Mouse (Mus musculus): Measurements from ENCODE around the gene Ddx6.
"Not testable (repeated sequence)": the region's sequence is repeated elsewhere in the genome, so short reads cannot be mapped to it uniquely, and the experiment has no call there.

The Ddx6 gene

DNA sequence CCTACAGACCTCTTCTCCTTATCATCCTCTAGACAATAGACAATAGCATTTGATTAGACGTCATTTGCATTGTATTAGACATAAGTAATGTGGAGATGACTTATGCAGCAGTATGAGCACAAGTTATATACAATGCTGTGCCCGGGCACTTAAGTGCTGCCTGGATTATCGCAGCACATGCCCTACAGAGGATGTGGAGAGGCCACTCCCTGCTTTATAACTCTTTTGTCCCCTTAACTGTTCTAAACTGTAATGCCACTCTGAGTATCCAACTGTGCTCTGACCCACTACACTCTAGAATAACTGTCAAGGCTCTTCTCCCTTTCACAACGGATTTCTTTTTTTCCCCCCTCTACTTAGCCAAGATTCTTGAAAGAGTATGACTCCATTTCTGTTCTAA, 10.8 kb upstream of the Ddx6 start:
- no peak for DNase-seq (ENCODE audit: low read depth, low spot score)

DNA sequence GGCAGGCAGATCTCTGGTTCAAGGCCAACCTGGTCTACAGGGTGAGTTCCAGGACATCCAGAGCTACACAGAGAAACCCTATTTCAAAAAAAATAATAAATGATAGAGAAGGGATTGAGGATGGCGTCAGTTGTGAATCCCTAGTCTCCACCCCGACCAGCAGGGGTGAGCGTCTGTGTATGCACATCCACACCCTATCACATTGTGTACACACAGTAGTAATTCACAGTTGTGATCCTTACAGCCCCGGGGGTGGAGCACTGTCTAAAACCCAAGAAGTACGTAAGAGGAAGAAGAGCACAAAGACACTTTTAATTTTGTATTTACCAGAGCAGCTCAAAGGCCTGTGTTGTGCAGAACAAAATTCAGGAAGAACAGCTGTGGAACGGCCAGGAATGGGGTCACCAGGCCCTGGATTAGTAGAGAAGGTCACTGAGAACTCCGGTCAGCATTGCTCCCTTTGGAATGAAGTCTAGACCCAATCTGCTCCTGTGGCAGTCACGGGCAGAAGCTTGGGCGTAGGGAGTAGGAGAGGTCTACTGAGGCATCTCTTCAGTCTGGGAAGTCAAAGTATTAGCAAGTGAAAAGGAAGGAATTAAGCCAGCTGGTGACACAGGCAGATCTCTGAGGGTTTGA, 9.7 kb upstream of the Ddx6 start:
- no peak for DNase-seq (ENCODE audit: low read depth, low spot score)

DNA sequence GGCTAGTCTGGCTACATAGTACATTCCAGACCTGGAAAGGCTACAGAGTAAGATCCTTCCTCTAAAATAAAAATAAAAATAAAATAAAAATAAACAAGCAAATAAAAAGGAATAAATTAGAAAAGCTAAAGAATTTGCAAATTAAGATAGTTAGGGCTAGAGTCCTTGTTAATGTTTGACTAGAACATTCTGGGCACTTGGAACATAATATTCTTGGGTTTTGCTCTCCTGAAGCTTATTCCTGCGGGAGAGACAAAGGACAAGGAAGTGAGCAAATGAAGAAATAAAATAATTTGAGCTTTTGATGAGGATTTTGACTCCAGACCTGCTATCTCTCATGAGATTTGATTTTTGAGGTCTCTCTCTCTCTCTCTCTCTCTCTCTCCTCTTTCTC, 9.2 kb upstream of the Ddx6 start:
- no peak for DNase-seq (ENCODE audit: low read depth, low spot score)

DNA sequence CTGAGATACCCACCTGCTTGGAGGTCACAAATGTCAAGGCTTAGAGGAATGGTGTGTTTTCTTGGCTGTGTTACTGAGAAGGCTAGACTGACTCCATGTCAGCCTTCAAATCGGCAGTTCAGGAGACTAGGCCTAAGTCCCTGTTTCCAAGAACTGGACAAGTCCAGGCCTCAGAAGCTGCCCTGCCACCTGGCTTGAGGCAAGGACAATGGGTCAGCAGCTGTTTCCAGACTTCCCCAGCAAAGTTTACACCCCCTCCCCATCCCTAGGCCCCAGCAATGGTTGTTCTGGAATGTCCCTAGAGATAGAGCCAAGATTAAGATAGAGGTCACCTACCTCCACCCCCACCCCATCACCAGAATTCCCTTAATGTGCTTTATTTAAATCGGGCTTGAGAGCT, 7.0 kb upstream of the Ddx6 start:
- DNase-seq (ENCODE audit: low read depth, low spot score) = no peak

DNA sequence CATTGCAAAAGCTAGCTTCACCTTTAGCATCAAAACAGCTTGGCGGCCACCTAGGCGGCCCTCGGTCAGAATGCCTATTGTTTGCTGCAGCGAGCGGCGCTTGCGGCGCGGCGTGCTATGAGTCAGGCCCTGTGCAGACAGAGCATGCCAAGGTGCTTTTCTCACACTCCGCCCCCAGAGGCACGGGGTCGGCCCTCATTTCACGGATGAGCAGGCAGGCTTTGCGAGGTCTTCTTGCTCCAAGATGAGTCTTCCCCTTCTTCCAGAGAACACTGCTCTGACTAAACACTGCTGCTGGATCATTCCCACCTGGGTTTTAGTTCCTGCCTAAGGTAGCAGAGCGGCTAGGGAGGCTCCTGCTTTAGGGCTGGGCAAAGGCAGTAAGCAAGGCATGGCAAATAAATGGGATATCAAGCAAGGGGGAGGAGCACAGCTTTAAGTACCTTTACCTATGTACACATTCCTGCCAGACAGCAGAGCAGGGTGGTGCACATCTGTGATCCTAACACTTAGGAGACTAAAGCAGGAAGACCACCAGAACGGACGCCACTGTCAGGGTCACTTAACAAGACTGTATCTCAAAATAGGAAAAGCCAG, 5.7 kb upstream of the Ddx6 start:
- no peak for DNase-seq (ENCODE audit: low read depth, low spot score)

DNA sequence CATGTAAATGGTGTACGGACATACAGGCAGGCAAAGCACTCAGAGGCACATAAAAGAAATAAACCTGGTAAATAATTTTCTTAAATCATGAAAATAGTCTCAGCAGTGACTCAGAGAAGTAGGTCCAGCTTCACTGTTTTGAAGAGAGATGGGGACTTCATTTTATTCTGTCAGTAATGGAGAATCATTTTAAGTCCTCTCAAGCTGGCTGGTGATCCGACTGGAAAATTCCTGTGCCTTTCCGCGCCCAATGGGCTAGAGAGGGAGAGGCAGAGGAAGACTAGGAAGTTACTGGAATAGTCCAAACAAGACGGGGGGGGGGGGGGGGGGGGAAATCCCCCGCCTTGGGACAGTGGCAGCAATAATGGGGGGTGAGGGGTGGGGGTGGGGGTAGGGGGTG, 5.1 kb upstream of the Ddx6 start:
- no peak for DNase-seq (ENCODE audit: low read depth, low spot score)

DNA sequence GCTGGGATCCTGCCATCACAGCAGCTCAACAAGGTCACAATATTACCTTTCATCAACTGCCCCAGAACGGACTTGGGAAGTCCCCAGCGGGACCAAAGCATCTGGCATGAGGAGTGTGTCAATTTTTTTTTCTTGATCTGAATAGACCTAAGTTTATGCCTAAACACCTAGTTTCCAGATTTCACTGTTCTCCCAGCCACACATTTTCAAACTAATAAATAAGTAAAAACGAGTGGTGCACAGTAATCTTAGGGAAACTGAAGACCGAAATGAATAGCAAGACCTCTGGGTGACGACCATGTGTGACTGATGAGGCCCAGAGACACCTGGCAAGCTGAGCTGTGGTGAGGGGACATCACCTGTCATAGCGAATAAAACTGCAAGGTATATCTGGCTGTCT, 3.9 kb upstream of the Ddx6 start:
- DNase-seq (ENCODE audit: low read depth, low spot score) = no peak

DNA sequence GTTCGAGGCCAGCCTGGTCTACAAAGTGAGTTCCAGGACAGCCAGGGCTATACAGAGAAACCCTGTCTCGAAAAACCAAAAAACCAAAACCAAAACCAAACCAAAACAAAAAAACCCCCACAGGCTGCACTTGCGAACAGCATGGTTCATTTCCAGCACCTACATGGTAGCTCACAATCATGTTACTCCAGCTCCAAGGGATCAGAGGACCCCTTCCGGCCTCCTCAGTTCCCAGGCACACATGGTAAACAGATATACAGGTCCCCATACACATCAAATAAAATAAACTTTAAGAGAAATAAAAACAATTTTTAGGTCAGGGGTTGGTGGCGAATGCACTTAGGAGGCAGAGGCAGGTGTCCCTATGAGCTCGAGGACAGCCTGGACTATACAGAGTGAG, 1.9 kb upstream of the Ddx6 start:
- DNase-seq (ENCODE audit: low read depth, low spot score) = no peak

DNA sequence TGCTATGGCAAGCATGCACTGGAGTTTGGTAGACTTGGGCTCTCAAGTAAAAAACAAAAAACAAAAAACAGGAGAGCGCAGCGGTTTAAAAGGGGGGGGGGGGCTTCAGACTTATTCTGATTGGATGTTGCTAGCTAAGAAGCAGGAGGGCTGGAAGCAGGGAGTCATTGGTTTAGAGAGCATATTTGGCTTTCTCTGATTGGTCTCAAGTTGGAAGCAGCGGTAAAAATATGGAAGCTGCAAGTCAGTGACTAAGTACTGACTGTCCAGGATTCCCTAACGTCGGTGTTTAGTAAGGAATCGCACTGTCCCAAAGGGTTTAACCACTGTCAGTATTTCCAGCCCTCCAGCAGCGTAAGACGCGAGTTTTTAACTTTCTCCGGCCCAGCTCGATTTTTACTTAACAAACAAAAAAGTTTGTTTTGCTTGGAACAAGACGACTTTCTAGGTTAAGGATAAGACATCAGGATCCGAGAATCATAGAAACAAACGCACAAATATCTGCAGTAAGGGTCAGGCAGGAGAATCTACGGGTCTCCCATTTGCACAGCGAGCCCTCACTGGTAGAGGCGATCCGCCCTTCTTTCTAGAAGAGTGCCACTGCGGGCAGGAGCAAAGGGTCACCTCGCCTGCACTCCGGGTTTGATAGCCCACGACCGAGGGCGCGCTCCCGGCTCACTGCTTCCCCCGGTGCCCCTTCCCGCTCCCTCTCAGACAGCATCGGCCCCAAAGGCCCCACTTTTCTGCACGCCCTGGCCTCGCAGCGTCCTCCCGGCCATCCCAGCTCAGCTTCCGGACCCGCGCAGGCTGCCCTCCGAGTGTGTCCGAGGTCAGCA, 1.0 kb upstream of the Ddx6 start:
- DNase-seq (ENCODE audit: low read depth, low spot score) = no peak

DNA sequence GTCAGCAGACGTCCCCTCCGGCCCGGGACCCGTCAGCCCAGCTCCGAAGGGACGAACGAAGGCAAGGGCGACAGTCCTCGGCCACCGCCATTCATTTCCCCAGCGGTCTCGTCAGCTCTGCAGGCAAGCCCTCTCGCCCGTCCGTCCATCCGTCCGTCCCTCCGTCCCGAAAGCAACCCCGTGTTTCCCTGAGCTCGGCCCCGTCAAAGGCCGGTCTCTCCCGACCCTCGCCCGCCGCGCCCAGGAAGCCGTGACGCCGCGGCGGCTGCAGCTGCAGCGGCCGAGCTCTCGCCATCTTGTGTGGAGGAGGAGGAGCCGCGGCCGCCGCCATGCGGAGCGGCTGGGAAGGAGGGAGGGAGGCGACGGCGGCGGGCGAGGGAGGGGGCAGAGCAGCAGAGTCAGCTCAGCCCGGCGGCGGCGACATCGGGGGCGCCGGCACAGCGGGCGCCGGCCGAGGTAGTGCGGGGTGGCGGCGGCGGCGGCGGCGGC, 358 bp upstream of the Ddx6 start:
- DNase-seq (ENCODE audit: low read depth, low spot score) = no peak

DNA sequence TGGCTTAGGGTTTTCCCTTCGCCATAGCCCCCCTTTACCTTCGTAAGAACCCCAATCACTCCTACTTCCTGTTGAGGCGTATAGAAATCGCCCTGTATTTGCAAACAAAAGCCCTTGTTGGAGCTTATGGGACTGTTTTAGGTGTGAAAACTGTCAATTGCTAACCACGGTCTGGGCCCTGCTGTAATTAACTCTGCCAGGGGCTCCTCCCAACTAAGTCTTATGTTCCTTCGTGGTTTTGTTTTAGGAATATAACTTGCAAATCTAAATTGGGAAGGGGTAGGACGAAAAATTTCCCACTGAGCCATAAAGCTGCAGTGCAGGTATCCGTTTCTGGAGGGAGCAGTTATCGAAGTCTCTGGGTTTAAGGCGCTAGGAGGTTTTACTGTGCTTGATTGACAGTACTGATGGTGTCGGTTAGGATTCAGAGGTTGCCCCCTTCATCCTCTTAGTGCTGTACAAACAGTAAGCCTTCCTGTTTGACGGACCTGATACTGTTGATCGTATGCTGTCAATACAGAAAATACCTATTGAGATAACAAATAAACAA, 999 bp downstream of the Ddx6 start:
- no peak for DNase-seq (ENCODE audit: low read depth, low spot score)

DNA sequence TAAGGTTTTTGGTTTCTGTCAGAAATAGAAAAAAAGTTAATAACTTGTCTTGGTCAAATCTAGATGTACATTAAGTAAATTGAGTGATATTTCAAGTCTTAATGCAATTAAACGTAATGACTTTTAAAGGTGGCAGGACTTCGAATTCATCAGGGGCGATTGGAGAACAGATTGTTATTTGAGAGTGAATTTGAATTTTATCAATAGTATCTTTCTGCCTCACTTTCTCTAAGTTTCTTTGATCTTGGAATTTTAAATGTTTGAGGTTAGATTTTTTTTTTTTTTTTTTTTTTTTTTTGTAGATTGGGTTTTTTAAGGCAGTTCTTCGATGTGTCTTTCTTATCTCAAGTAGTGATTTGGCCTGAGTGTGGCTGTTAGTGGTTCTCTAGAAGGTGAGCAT, 2.0 kb downstream of the Ddx6 start:
- no peak for DNase-seq (ENCODE audit: low read depth, low spot score)

DNA sequence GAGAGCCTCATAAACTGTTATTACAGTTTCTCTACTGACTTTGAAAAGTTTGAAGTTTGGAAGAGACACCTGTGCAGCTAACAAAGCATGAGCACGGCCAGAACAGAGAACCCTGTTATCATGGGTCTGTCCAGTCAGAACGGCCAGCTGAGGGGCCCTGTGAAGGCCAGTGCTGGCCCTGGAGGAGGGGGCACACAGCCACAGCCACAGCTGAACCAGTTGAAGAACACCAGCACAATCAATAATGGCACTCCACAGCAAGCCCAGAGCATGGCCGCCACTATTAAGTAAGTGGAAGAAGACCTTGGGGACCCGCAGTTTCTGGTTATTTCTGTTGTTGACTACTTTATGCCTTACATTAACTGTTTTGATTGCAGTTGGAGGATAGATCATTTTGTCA, 2.6 kb downstream of the Ddx6 start:
- DNase-seq (ENCODE audit: low read depth, low spot score) = no peak

DNA sequence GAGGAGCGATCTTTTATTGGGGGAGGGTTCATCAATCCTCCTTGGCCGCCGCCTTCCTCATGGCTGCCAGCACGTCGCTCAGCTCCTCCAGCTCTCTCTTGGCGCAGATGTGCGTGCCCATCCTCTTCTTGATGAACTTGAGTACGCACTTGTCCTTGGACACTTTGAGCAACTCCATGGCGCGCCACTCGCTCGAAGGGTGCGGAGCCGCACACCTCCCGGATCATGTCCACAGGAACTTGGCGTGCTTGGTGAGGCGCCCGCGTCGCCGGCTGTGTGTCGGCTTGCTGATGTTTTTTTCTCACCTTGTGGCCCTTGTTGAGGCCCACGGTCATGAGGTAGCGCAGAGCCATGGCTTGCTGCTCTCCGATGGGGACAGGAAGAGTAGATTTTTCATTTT, 5.7 kb downstream of the Ddx6 start:
- no peak for DNase-seq (ENCODE audit: low read depth, low spot score)

DNA sequence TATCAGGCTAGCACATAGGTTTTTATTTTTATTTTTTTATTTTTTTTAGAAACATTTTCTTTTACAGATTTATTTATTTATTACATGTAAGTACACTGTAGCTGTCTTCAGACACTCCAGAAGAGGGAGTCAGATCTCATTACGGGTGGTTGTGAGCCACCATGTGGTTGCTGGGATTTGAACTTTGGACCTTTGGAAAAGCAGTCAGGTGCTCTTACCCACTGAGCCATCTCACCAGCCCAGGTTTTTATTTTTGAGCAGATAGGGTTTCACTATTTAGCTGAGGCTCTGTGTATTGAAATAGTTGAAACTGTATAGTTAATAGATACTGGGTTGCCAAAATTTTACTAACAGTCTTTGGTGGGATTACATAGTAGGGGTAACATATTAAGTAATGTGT, 8.4 kb downstream of the Ddx6 start:
- not testable (repeated sequence) for DNase-seq (ENCODE audit: low read depth, low spot score)

DNA sequence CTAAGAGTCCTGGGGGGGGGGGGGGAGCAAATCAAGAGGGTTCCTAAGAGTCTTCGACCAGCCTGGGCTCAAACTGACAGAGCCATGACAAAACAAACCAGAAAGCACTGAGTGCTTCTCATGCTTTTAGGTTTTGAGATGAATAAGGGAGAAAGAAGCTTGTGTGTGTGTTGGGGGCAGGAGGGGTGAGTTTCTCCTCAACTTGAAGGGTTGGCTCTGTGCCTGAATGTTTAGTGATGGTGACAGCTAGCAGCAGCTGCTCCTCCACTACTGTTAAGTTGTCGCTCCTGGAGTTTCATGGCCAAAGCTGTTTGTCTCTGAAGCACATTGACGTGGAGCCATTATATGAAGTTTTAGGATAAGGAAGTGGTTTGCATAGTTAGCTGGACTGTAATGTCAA, 16.4 kb downstream of the Ddx6 start:
- DNase-seq (ENCODE audit: low read depth, low spot score) = no peak

DNA sequence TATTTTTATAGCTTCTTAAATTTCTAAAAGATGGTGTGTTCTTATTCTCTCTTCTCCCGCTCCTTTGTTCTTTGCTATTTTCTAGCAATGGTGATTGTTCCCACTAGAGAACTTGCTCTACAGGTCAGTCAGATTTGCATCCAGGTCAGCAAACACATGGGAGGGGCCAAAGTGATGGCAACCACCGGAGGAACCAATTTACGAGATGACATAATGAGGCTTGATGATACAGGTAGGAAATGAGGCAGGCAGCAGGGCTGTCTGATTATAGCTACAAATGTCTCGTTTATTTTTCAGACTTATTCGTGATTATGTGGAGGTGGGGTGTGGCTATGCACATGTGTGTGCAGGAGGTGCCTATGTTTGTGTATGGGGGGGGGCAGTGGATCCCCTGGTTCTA, 19.7 kb downstream of the Ddx6 start:
- DNase-seq (ENCODE audit: low read depth, low spot score) = no peak

DNA sequence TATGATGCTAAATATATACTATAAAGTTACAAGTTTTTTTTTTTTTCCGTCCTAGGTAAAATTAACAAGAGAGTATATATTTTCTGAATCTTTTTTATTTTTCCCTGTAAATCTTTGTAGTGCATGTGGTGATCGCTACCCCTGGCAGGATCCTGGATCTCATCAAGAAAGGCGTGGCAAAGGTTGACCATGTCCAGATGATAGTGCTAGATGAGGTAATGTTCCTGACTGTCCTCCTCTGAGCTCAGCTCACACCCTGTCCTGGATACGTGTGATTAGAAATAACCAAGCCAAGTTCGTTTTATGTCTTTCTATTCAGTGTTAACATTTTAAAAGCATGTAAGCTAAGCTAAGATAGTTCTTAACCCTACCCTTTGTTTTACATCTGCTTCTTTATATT, 21.6 kb downstream of the Ddx6 start:
- DNase-seq (ENCODE audit: low read depth, low spot score) = no peak

DNA sequence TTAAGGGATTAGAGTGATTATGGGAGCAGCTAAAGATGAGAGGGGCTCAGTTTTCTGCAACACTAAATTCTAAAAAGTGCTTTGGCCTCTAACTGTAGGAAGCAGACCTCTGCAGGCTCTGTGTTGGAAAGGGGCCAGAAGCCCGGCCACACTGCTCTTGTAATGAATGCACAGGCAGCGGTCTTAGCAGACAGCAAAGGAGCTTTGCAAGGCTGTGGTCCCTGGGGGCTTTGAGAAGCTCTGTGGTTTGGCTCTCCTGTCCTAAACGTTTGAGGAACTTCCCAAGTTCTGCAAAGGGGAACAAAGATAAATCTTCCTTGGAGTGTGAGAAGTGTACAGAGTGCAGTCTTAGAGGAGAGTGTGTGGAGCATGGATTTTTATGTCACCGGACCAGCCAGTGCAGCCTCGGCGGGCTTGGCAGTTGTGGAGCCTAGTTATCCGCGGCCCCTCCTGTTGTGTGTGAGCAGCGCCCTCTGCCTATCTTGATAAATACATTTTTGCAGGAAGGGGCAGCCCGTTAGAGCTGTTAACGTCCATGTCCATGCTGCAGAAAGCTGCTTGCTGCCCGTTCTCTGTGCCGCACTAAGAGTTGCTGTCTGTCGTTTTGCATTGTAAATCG, 33.0 kb downstream of the Ddx6 start:
- DNase-seq (ENCODE audit: low read depth, low spot score) = no peak

DNA sequence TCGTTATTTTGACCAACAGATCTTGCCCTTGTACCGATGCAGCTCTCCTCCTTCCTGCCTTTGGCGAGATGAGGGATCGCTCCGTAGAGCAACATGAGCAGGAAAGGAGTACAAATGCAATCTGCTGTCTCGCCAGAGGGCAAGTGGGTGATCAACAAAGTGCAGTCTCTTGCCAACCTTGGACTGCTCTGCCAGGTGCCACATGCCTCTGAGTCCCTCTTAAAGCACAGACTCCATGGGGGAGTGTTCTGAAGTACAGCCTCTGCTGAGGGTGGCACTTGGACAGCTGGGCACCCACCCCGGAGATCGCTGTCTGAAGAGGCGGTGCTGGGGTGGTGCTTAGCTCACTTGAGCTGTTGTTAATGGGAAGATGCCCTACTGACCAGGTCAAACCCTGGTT, 34.0 kb downstream of the Ddx6 start:
- not testable (repeated sequence) for DNase-seq (ENCODE audit: low read depth, low spot score)

DNA sequence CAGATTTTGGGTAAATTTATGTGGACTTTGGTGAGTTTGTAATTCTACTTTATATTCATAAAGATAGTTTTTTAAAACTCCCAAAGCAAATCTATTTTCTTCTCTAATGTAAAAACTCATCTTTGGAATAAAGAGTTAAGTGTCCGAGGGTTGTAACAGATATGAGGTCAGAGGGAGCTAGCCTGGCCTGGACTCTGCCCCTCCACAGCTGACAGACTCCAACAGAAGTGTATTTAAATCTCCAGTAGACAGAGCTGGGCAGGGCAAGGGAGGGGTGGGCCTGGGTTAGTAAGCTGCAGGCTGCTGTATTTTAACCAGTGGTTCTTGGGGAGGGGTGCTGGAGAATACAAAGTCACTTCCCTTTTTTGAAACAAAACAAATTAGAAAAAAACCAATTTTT, 35.3 kb downstream of the Ddx6 start:
- DNase-seq (ENCODE audit: low read depth, low spot score) = not testable (repeated sequence)

DNA sequence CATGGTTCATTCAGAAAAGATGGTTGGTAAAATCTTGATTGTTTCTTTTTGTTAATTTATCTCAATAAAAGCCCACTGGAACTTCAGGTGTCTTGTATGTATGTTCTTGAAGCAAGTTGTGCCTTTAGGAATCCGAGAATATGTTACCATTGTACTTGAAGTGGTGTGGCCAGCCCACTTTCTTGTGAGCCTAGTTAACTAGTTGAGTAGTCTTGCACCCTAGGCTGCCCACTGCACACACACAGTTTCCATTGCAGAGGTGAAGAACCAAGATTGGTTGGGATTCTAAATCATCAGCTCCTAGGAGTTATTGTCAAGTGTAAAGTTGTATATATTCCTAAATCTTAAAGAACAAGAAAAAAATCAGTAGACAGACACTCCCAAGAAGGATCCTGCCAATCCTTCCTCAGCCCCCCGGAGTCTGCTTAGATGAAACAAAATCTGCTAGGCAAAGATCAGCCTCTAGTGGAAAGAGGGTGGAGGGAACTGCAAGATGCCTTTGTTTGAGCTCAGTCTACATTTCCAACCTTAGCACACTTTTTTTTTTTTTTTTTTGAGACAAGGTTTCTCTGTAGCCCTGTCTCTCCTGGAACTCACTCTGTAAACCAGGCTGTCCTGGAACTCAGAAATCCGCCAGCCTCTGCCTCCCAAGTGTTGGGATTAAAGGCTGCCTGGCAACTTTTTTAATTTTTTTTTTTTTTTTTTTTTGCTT, 36.1 kb downstream of the Ddx6 start:
- DNase-seq (ENCODE audit: low read depth, low spot score) = no peak

Data from WW6 (cell line).